Mouse (Mus musculus) heart, postnatal 0 days (tissue): ENCODE results near the gene Scarf2.

Experiments
- CTCF ChIP-seq: IDR thresholded peaks from 2 replicates; pipeline ENCODE4 v1.5.1; 2016; ENCODE audit warnings: antibody characterized with exemption, control low read depth, low read depth
- EP300 ChIP-seq: IDR thresholded peaks from 2 replicates; pipeline ENCODE4 v1.6.1; 2016; ENCODE audit warnings: antibody characterized with exemption, low read depth

- TF ChIP-seq CTCF (no peak), EP300 (no peak)
Observed at GRCm38 (mm10) chr16:17753686-17754085, 43.4 kb upstream of the Scarf2 start.
